Mouse (Mus musculus) midbrain, embryonic 10.5 days (tissue): ENCODE data around the gene Hdac1. TPM values are rescaled to one million over a fixed set of nuclear protein-coding genes. Genes with fewer than 3 reads are reported as not detected.

Experiments used
- DNase-seq: peaks from one replicate; pipeline ENCODE4 v3.0.0-alpha.2; 2017; ENCODE audit warnings: low spot score
- H3K27ac ChIP-seq: fragments of 300-500 bp; sonication (generic); replicated peaks from 2 replicates; pipeline ENCODE4 v1.5.1; 2016; ENCODE audit warnings: mild to moderate bottlenecking
- H3K27me3 ChIP-seq: fragments of 300-500 bp; sonication (generic); 2 replicates; pipeline ENCODE4 v1.6.1; 2016; ENCODE audit warnings: low read depth, mild to moderate bottlenecking; ENCODE audit not compliant: poor library complexity, severe bottlenecking
- H3K36me3 ChIP-seq: fragments of 300-500 bp; sonication (generic); 2 replicates; pipeline ENCODE4 v1.6.1; 2016; ENCODE audit warnings: mild to moderate bottlenecking, moderate library complexity
- H3K4me1 ChIP-seq: fragments of 300-500 bp; sonication (generic); 2 replicates; pipeline ENCODE4 v1.6.1; 2016
- H3K4me3 ChIP-seq: fragments of 300-500 bp; sonication (generic); 2 replicates; pipeline ENCODE4 v1.5.1; 2016; ENCODE audit warnings: mild to moderate bottlenecking, moderate library complexity
- H3K9me3 ChIP-seq: fragments of 300-500 bp; sonication (generic); replicated peaks from 2 replicates; pipeline ENCODE4 v1.6.1; 2016; ENCODE audit warnings: mild to moderate bottlenecking
- WGBS: fragments of 180-500 bp; shearing (Covaris S2); methylation state at CpG from one replicate; pipeline ENCODE4 v1.1.7; 2016; 5-methylcytosine and 5-hydroxymethylcytosine counted together
- polyA plus RNA-seq: library from polyadenylated mRNA; unstranded; fragments of >200 nt; fragmentation: Nextera tagmentation; extraction: Ambion mirVana; gene quantifications from 2 replicates; pipeline ENCODE4 v1.2.1, GENCODE M21; 2016

Hdac1 gene
- polyA plus RNA-seq, 1 experiment from 2014 or later = 276 TPM

GRCm38 (mm10) chr4:129502901-129503444 is 39.5 kb downstream of the Hdac1 start:
- Histone ChIP-seq H3K27ac (no peak overlapping the region), H3K9me3 (no peaks in the 10 kb centered on the region), H3K4me3 (no peak overlapping the region), H3K36me3 (no peaks in the 10 kb centered on the region), H3K4me1 (peaks cover 26% of the 10 kb centered on the region), H3K27me3 (no peaks in the 10 kb centered on the region)
- 84% methylated on average over 11 of the region's 11 CpGs for WGBS
- DNase-seq = no peak

DNA sequence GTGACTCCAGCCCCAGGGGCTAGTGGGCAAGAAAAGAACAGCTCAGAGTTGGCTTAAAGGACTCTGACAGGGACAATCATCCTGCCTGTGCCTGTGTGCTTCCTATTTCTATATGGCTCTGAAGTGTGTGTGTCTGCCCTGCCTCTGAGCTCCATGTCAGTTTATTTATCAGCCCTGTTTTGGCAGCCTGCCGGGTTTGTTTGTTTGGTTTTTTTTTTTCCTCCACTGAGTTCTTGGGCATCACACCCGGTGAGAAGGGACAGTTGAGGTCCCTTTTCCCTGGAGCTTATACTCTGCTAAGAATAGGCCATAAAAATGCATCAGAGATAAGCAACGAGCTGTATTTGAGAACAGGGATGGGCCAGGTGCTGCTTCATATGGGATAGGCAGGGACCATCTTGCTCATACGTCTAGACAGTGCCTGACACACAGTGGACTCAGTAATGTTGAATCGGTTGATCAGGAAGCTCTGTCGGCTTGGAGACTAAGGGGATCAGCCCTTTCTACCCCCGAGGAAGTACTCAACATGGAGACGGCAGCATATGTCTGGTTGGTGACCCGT is 40.1 kb downstream of the Hdac1 start:
- no peaks in the 10 kb centered on the region for H3K9me3 ChIP-seq
- no peak for DNase-seq
- 77% methylated on average over 9 of the region's 9 CpGs for WGBS

GRCm38 (mm10) chr4:129500607-129501566 is 41.6 kb downstream of the Hdac1 start:
- H3K9me3 ChIP-seq = no peaks in the 10 kb centered on the region
- H3K27ac ChIP-seq = peak overlapping the region; percentile 89
- H3K36me3 ChIP-seq = no peaks in the 10 kb centered on the region
- WGBS = 2% methylated on average over 48 of the region's 49 CpGs
- no peaks in the 10 kb centered on the region for H3K27me3 ChIP-seq
- H3K4me3 ChIP-seq = peak overlapping the region; percentile 70
- H3K4me1 ChIP-seq = peaks cover 38% of the 10 kb centered on the region
- DNase-seq = peak; percentile 97

More for the DNA sequence above, 40.1 kb downstream of the Hdac1 start:
- H3K27ac ChIP-seq = no peak overlapping the region
- no peaks in the 10 kb centered on the region for H3K36me3 ChIP-seq
- H3K4me3 ChIP-seq = no peak overlapping the region
- H3K27me3 ChIP-seq = no peaks in the 10 kb centered on the region
- peaks cover 26% of the 10 kb centered on the region for H3K4me1 ChIP-seq

- Histone ChIP-seq H3K4me3 (peak overlapping the region; percentile 70), H3K4me1 (peaks cover 43% of the 10 kb centered on the region), H3K36me3 (no peaks in the 10 kb centered on the region), H3K27me3 (no peaks in the 10 kb centered on the region), H3K9me3 (no peaks in the 10 kb centered on the region), H3K27ac (peak overlapping the region; percentile 89)
- DNase-seq = no peak
- WGBS = 79% methylated on average over 8 of the region's 8 CpGs
These were observed 42.5 kb downstream of the Hdac1 start for GRCm38 (mm10) chr4:129500017-129500416.

- Histone ChIP-seq H3K27me3 (no peaks in the 10 kb centered on the region), H3K36me3 (no peaks in the 10 kb centered on the region), H3K4me1 (peaks cover 43% of the 10 kb centered on the region), H3K9me3 (no peaks in the 10 kb centered on the region), H3K27ac (peak overlapping the region; percentile 28; the same call in 1 of the 2 replicates), H3K4me3 (0 out of 2 replicates have a peak overlapping the region, but pooled peaks have one; percentile 4)
- WGBS = 70% methylated on average over 3 of the region's 3 CpGs
- DNase-seq = no peak
These were observed 43.6 kb downstream of the Hdac1 start for GRCm38 (mm10) chr4:129498941-129499340.

DNA sequence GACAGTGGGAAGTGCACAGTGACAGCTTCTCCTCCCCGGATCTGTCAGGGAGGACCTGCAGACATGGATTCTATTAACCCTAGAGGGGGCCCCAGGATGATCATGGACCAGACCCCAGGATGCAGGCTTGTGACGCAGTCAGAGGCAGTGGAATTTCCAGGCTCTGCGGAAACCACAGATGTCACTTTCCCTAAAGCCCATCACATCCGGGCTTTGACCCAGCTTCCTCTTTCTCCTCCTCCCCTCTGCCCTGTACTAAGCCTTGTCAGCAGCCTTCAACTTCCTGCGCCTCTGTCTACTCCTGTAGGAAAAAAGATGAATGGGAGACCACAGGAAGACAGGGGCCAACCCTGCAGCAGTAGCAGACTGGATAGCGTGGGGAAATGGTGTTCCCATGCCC is 45.9 kb downstream of the Hdac1 start:
- H3K4me1 ChIP-seq = peaks cover 47% of the 10 kb centered on the region
- H3K27me3 ChIP-seq = peaks cover 16% of the 10 kb centered on the region
- peak overlapping the region; percentile 50 for H3K27ac ChIP-seq
- H3K36me3 ChIP-seq = no peaks in the 10 kb centered on the region
- no peaks in the 10 kb centered on the region for H3K9me3 ChIP-seq
- 0 out of 2 replicates have a peak overlapping the region, but pooled peaks have one; percentile 8 for H3K4me3 ChIP-seq
- no peak for DNase-seq
- 49% methylated on average over 6 of the region's 6 CpGs for WGBS

- Histone ChIP-seq H3K9me3 (no peaks in the 10 kb centered on the region), H3K4me3 (peak overlapping the region; percentile 8; the same call in 1 of the 2 replicates), H3K4me1 (peaks cover 49% of the 10 kb centered on the region), H3K27me3 (peaks cover 23% of the 10 kb centered on the region), H3K36me3 (no peaks in the 10 kb centered on the region), H3K27ac (peak overlapping the region; percentile 50; the same call in 1 of the 2 replicates)
- 33% methylated on average over 16 of the region's 16 CpGs for WGBS
- DNase-seq = peak; percentile 27
These were observed 46.6 kb downstream of the Hdac1 start for GRCm38 (mm10) chr4:129495672-129496562.

- H3K9me3 ChIP-seq = no peaks in the 10 kb centered on the region
- 73% methylated on average over 7 of the region's 7 CpGs for WGBS
These were observed 47.8 kb downstream of the Hdac1 start for GRCm38 (mm10) chr4:129494681-129495080.

GRCm38 (mm10) chr4:129490972-129491880 is 51.3 kb downstream of the Hdac1 start, which contains the start of the genes Tssk3 and Fam229a:
Tssk3 (minus strand) TSS chr4:129491022.
Fam229a (plus strand) TSS chr4:129491190.
- Histone ChIP-seq H3K36me3 (peaks cover 33% of the 10 kb centered on the region), H3K4me3 (peak within 1 kb of the TSS; percentile 52), H3K4me1 (peaks cover 27% of the 10 kb centered on the region), H3K27me3 (peaks cover 44% of the 10 kb centered on the region), H3K27ac (no peak within 1 kb of the TSS; the same call in 1 of the 2 replicates), H3K9me3 (no peaks in the 10 kb centered on the region)
- peak; percentile 50 for DNase-seq
- WGBS = 4% methylated on average over 70 of the region's 70 CpGs

More at GRCm38 (mm10) chr4:129494681-129495080, 47.8 kb downstream of the Hdac1 start:
- no peaks in the 10 kb centered on the region for H3K36me3 ChIP-seq
- H3K27ac ChIP-seq = no peak overlapping the region
- no peak overlapping the region for H3K4me3 ChIP-seq
- H3K27me3 ChIP-seq = peaks cover 35% of the 10 kb centered on the region
- peaks cover 46% of the 10 kb centered on the region for H3K4me1 ChIP-seq
- no peak for DNase-seq

DNA sequence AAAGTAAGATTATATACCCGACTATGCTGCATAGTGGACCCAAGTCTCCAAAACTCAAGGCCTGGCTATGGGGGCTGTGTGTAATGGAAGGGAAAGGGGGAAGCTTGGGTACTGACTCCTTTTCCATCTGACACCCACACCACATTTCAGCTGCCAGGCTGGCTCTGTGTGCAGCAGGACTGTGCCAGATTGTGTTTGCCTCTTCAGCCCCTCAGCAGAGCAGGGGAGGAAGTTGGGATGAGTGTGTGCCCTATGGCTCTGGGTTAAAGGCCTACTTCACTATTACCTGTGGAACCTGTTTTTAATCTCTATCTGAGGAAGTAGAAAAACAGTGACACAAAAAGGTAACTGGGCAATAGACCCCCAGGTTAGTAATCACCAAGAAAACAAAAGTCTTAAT is 61.4 kb downstream of the Hdac1 start:
- no peak overlapping the region for H3K27ac ChIP-seq
- peaks cover 95% of the 10 kb centered on the region for H3K36me3 ChIP-seq
- 93% methylated on average over 1 of the region's 1 CpGs for WGBS
- H3K27me3 ChIP-seq = no peaks in the 10 kb centered on the region
- no peaks in the 10 kb centered on the region for H3K9me3 ChIP-seq
- H3K4me3 ChIP-seq = no peak overlapping the region
- H3K4me1 ChIP-seq = no peaks in the 10 kb centered on the region
- DNase-seq = no peak

DNA sequence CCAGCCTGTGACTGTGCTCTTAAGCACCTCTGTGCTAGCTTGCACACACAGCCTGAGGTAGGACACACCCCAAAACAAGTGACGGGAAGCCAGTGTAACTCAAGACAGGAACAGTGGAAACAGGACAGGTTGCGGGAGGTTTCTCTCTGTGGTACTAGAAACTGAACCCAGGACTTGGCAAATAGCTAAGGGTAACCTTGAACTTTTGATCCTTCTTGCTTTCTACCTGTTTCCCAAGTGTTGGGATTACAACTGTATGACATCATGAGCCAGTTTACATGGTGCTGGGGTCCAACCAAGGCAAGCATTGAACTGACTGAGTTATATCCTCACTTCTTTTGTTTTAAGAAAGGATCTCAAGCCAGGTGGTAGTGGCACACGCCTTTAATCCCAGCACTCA is 62.6 kb downstream of the Hdac1 start:
- H3K4me3 ChIP-seq = no peak overlapping the region
- H3K9me3 ChIP-seq = no peaks in the 10 kb centered on the region
- H3K27ac ChIP-seq = no peak overlapping the region
- H3K27me3 ChIP-seq = no peaks in the 10 kb centered on the region
- no peaks in the 10 kb centered on the region for H3K4me1 ChIP-seq
- WGBS = 91% methylated on average over 3 of the region's 3 CpGs
- no peak for DNase-seq
- peaks cover 93% of the 10 kb centered on the region for H3K36me3 ChIP-seq
